Mouse (Mus musculus): Measurements from ENCODE around the gene Frem2.

Frem2 gene

DNA sequence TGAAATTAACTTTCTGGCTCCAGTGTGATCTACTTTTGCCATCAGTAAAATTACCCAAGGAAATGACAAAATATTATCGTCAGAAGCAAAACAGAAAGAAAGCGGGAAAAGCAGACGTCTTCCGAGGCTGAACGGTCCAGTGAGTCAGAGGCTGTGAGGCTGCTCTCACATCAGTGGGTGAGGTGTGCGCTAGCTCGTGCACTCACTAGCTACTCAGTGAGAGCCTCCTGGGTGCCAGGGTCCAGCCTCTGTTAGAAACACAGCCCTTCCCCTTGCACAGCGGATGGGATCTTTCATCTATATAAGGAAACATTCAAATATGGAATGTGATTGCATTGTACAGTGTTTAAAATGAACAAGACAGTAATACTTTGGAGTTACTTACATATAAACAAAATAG, 36.8 kb downstream of the Frem2 start:
- no peak for DNase-seq

DNA sequence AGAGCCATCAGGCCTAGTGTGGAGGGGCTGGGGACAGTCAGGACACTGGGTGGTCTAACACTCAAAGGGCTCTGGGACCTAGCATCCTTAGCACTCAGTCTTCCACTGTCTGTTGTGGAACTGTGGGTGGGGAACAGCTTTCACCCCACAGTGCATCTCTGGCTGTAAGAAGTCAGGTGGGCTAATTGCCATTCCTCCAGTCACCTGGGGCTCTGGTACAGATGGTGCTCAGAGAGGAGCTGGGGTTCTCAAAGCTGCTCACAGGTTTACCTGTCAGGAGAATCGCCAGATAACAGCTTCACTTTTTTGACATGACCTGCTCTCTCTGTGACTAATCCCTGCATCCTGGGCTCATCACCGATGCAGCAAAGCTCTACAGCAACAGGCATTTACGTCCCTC, 46.0 kb downstream of the Frem2 start:
- DNase-seq = no peak

DNA sequence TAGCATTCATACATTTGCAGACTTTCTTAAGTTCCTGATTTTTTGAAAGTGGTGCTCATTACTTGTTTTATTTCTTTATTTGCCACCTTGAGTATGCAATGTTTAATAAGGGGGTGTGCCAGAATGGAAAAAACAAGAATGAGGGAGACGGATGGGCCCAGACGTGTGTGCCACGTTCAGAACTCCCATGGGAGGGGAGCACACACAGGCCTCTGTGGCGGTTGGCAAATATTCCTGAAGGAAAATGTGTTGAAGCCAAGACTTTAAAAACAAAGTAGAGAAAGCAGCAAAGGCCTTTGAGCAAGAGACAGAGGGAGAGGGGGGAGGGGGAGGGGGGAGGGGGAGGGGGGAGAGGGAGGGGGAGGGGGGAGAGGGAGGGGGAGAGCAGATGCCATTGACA, 47.3 kb downstream of the Frem2 start:
- no peak for DNase-seq

DNA sequence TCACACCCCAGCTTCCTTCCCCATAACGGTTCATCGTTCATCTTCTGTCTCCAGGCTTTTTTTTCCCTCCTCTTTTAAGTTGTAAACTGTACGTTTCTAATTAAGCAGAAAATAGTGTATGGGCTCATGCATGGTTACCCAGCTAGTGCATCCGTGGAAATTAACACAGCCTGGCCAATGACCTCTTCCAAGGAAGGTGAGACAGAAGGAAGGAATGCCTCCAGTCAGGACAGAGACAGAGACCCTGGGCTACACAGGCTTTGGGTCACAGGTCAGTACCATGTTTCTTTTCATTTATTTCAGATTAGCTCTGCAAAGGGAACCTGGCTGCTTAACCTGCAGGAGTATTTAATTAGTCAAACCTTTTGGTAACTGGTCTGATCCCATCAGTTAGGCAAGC, 57.0 kb downstream of the Frem2 start:
- no peak for DNase-seq

DNA sequence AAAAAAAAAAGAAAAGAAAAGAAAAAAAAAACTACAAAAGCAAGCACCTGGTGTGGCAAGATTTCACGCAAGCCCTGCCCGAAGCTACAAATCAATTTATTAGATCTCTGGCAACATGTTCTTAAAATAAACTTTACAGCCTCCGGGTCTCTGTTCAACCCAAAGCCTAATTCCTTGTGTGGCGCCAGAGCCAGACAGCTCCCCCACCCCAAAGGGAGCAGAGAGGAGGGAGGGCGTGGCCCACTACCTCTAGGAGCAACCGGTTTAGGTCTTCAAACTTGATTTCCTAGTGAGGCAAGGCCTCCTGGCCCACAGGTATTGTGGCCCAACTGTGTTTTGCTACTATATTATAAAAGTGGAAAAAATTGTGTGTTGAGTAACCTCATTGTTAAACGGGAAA, 57.8 kb downstream of the Frem2 start:
- DNase-seq = no peak

DNA sequence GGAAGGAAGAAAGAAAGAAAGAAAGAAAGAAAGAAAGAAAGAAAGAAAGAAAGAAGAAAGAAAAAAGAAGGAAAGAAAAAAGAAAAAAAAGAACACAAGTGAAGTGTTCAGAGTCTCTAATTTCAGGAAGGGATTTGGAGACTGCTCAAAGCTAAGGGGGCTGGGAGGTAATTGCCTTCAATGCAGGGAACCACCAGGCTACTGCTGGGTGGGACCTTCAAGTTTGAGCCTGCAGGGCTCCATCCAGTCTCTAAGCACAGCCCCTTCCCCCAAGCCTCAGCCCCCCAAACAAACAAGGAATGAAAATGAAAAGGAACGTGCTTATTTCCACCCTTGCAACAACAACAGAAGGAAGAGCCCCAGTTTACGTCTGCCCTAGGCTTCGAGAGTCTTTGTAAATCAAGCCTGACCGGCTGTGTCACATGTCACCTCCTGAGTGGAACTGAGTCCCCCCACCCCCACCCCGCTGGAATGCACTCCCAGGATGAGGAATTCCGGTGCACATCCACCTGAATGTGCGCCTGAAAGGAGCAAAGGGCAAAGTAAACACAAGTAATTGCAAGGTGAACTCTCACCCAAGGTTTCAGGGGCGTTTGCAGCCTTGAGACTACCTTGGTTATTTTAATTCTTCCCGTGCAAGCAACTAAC, 58.9 kb downstream of the Frem2 start:
- DNase-seq = peak; percentile 57

DNA sequence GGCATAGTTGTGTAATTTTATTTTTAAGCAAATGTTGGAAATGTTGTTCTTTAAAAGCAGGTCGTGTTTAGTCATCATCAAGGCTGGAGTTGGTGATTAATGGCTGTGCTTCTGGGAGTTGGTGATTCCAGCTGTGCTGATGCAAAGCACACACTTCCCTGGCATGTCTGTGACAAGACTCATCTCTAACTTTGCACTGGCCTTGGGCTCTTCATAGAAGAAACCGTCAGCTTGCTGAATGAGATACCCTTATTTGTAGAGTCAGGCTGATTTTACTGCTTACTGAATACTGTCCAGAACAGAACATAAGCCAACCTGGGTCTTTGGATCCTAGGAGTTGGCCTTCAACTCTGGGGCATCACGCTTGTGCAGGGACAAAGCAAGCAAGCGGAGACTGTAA, 62.7 kb downstream of the Frem2 start:
- no peak for DNase-seq

DNA sequence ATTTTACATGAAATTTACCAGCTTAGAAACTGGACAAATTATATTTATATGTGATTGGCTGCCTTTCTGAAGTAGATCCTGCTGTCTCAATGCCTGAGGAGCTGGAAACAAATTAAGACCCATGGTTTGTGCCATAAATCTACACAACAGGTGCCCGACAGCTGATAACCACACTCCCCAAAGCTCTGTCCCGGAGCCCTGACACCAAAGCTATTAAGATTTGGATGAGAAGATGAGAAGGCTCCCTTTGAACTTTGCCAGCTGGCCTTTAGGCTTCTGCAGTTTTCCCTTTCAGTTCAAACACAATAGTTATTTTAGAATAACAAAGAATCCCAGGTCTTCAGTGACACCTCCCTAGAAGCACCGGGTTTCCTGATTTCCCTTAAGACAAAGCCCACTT, 63.4 kb downstream of the Frem2 start:
- no peak for DNase-seq

DNA sequence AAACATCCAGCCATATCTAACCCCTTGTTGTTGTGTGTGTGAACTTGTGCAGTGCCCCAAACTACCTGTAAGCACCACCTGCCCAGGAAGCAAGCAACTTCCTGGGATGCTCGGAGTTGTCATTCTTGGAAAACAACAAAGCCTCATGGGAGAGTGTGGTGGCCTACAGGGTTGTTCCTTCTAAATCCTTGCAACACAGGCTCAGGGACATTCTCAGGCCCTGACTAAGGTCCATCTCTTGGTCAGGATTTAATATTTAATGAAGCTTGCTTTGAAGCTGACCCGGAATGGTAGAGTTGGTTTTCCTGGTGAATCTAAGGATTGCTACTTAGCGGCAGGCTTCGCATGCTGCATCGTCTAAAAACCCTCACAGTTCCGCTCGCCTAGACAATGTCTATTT, 65.1 kb downstream of the Frem2 start:
- DNase-seq = peak; percentile 40

DNA sequence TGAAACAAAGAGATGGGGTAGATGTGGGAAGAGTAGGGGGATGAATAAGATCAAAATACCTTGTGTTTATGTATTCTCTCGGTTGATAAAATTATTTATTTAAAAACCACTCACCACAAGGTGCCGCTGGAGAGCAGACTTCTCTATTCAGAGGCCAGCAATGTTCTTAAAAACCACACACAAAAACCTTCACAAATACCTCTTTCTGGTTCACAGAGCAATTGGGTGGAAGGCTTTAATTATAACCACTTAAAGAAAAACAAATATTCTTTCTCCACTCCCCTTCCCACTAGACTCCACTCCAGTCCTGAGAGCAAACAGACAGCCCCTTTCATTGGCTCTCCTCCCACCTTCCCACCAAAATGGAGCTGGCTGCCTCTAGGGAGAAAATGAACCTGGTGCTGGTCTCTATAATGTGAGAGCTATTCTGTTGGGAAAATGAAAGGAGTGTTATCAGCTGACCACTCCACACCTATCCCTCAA, 67.0 kb downstream of the Frem2 start:
- peak; percentile 78 for DNase-seq

DNA sequence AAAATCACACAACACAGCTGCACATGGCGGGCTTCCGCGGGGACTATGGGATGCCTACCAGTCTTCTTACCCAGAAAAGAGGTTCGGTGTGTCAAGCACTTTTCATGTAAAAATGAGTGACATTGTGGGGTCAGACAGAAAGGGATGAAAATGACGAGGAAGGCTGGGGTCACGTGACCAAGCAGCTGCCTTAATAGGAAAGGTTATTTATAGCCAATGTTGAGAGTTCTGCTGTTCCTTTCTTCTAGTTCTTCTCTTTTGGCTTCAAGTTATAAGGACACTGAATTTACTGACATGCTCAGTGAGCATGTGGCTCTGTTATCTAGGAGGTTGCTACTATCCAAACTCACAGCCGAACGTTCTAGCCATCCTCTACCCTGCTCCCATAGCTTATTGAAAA, 73.9 kb downstream of the Frem2 start:
- DNase-seq = no peak

DNA sequence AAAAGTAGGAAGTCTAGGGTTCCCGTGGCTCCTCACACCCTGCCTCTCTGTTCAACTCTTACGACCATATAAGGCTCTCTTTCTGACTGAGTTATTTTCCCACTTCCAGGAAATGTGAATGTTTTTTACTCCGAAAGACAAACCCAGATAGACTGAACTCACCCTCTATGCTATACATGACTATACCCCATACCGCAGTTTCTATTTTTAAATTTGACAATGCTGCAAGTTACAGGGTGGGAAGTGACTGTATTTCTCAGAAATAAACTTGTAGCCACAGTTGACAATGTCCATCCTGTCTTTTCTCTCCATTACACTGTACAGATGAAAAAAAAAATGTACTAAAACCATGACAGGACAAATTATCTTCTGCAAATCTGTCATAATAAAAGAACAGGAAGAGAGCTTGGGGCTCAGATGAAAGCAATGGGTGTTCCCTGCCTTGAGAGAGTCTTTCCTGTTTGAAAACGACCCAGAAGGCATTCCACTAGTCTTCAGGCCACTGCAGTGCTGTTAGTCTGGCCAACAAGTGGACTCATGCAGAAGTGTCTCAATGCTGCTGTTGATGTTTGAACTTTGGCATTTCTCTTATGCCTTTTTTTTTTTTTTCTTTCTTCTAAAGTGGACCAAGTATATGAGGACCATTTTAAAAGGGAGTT, 76.4 kb downstream of the Frem2 start:
- no peak for DNase-seq

DNA sequence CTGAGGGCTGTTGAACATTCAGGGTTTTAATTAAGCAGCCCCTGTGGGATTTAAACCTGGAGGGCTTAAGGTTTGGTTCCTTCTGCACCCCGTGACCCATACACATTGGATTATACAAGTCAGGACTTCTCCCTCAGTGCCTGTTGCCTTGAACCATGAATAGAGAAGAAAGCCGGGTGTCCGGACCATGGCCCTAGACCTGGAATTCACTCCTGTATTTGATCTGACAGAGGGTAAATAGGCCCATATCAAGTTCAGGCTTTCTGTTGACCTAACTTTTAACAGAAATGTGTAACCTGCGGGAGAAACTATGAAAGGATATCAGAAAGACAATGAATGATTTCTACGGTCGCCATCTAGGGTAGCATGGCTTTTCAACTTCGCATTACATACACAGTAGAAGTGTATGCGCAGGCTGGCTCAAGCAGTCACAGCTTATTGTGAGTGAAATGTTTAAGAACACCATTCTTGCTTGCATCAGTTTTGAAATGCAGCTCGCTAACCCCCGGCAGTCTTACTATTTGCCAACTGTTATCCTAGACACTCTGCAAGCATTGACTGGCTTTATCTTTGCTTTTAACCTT, 77.9 kb downstream of the Frem2 start:
- DNase-seq = no peak

DNA sequence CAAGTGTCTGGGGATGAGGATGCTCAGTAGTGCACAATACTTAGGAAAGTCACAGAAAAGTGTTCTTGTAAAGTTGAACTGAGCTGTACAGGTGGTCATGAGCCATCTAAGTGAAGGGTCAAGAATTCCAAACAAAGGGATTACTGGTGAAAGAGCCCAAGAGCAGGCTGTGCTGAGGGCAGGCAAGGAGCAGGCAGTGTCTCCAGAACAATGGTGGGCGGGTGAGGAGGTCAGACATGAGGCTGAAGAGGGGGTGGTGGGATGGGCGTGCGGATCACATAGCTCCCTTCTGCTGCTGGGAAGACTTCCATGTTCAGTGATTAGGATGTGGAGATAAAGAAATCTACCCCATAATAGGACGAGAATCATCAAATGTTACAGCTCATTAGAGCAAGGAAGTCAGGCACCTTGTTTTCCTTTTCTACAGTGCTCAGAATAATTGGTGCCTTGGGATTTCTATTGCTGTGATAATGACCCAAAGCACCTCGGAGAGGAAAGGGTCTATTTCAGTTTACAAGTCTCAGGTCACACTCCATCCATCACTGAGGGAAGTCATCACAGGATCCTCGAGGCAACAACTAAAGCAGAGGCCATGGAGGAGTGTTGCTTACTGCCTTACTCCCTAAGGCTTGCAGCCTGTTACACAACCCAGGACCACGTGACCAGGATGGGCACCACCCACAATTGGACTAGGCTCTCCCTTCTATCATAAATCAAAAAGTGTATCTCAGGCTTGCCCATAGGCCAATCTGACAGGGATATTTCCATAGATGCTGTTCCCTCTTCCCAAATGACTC, 80.6 kb downstream of the Frem2 start:
- no peak for DNase-seq

DNA sequence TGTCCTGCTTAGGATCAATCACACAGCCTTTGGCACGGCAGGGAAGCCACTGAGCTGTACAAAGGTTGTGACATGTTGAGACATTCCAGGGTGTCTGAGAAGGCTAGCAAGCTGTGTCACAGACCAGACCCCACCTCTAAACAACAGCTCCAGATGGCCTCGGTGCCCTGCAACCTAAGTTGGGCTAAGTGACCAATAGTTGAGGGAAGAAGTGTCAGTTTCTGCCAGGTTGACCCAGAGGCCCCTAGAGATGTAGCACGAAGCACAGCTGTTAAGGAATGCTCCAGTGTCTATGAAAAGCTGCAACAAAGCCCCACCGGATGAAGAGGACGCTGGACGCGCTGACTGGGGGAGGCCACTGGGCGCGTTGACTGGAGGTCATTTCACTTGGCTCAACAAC, 83.0 kb downstream of the Frem2 start:
- no peak for DNase-seq

DNA sequence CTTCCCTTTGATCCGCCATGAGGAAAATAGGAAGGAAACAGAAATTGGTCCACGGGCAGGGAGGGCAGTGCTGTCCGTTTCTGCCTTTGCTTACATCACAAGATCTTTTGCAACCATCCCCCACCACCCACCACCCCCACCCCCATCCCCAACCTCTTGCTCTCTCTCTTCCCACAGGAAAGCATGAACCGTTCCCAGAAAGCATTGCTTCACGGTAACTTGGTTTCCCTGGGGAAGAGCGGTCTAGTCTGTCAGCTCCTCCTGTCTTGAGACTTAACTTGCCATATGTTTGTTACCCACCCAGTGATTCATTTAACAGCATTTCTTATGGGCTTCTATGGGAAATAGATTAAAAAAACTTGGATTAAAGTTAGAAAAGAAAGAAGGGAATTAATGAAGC, 85.5 kb downstream of the Frem2 start:
- DNase-seq = no peak

DNA sequence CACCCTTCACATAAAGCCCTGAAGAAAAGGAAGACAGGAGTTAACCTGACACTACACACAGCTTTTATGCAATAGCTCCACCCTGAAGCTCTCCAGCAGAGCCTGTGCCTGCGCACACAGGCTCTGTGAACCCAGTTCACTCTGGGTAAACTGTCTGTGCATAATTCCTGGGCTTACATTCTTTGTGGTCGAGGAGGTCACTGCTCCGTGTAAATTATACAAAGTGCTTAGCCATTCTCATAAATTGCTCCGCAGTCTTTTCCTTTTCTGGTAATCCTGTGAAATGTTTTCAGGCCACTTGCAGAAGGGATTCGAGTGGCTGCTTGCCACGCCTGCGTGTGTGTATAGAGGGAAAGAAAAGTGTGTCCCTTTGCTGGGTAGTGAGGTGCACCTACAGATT, 92.6 kb downstream of the Frem2 start:
- peak; percentile 49 for DNase-seq

DNA sequence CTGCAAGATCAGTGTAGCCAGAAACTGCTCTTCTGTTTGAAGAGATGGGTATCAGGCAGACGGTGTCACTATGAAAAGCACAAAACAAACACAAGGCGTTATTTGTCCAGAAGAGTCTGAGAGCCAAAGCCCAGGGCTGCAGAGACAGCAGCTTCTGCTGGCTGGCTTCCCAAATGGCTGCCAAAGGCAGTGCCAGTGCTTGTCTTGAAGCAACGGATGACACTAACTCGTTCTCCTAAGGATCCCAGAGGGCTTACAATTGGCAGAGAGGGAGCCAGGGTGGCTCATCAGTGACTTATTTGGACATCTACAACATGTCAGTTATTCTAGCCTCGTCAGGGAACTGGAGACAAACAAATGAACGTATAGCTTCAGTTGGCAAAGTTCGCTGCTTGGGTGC, 93.4 kb downstream of the Frem2 start:
- peak; percentile 60 for DNase-seq

DNA sequence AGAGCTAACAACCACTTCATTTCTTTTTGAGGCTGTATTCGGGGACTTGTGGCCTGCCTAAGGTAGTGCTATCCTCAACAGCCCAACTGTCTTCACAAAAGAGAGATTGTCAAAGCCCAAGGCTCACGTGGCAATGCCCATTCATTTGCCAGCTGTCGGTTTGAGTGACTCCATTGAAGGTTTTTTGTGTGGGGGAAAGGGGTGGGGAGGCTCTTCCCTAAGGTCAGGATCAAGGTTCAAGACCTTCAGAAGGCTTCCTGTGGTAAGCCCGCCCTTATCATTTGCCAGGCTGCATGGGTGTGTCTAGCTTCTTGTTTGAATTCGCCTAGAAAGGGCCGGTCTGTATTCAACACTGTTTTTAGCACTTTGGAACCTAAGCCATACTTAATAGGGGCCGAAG, 95.3 kb downstream of the Frem2 start:
- DNase-seq = no peak

DNA sequence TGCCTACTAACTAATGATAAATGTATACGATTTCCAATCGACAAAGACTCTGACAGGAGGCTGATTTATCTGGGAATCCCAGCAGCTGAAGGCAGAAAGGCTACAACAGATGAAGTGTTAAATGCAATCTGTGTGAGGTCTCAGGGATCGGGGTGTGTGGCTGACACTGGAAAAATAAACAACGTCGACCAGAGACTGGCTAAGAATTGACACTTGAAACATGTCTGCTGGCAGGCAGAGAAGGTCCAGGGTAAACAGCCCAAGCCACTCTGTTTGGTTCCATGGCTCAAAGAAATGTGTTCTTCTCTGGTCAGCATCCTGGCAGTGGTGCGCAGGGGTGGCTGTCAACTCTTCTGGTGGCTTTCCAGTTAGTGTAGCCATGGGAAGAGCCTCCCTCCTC, 98.1 kb downstream of the Frem2 start:
- no peak for DNase-seq

DNA sequence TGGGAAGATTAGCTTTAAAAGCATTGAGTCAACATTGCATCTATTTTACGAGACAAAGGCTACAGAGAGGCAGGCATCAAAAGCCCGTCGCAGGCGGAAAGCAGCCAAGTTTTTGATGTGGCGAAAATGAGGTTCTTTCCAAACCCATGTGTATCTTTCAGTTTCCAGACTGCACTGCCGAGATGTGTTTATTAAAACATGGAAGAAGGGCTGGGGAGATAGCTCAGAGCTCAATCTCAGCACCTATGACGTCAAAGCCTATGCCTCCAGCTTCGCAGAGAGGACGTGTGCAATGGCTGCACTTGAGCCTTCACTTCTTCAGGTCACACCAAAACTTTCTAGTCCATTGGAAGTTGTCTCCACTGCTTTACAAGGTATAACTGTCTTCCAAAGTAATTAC, 98.9 kb downstream of the Frem2 start:
- no peak for DNase-seq

DNA sequence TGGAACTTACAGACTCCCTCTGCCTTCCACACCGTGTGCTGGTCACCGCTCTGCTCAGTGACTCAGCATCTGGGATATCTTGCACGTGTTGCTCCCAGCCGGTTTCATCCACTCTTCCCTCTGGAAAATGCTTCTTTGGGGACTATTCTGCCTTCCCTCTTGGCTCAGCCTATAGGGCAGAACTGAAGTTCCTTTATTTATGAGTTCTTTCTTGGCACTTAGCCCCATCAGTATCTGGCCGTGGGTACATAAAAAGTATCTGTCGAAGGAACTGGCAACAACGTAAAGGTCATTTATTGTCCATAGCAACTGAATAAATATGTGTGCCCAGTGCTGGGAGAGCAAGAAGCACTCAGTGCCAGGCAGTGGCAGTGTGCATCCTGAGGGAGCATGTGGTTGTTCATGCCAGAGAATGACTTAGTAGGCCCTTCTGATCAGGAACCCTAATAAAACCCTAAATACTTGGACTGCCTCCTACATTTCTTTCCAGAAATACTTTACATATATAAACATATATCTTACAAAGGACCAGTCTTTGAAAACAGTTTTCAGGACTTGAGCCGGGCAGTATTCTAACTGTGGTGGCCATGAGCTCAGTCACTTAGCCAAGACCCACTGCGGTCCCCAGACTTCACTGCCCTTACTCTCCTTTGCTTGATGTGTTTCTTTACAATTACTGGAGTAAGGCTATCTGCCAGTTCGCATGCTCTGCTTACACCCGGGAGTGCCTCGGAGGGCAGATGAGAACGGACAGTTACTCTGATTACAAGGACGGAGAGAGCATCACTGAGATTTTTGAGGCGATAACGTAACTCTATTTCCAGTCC, 99.6 kb downstream of the Frem2 start:
- DNase-seq = no peak

Data from kidney, adult 9 months (tissue).